Mouse (Mus musculus): ENCODE measurements around the gene Ppp1r37.

- TF ChIP-seq CTCF (IDR thresholded peaks at IDR 0.05; ENCODE audit: insufficient read depth, low read length) (no peak), POLR2A (IDR thresholded peaks at IDR 0.05; ENCODE audit: borderline replicate concordance, extremely low read depth, low read depth, low read length) (no peak)
These were observed 2.2 kb downstream of the Ppp1r37 start for GRCm38 (mm10) chr7:19560491-19561260.

Data from lung, adult 2 months (tissue).